Mouse (Mus musculus): ENCODE data around the gene Rhox7a.
"Not testable (repeated sequence)": the region's sequence is repeated elsewhere in the genome, so short reads cannot be mapped to it uniquely, and the experiment has no call there.

The Rhox7a gene

DNA sequence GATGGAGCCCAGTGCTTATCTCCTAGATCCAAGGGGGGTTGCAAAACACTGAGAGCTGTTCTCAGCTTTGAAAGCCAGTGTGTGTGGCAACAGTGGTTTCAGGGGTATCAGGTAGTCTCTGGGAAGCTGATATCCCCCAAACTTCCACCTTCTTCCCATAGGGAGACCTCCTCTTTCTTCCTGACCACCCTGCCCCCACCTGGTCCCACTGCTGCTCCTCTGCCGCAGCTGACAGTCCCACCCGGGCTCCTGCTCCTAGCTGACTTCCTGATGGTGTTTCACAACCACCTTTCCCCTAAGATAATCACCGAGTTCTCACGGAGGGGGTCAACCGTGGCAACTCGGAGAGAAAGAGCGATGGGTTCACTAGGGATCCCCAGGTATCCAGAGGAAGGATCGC, at the start of gene Rhox7a:
Gene Rhox7a (plus strand): TSS at position 301 of the 400 bp plus-strand sequence.
- not testable (repeated sequence) for DNase-seq

DNA sequence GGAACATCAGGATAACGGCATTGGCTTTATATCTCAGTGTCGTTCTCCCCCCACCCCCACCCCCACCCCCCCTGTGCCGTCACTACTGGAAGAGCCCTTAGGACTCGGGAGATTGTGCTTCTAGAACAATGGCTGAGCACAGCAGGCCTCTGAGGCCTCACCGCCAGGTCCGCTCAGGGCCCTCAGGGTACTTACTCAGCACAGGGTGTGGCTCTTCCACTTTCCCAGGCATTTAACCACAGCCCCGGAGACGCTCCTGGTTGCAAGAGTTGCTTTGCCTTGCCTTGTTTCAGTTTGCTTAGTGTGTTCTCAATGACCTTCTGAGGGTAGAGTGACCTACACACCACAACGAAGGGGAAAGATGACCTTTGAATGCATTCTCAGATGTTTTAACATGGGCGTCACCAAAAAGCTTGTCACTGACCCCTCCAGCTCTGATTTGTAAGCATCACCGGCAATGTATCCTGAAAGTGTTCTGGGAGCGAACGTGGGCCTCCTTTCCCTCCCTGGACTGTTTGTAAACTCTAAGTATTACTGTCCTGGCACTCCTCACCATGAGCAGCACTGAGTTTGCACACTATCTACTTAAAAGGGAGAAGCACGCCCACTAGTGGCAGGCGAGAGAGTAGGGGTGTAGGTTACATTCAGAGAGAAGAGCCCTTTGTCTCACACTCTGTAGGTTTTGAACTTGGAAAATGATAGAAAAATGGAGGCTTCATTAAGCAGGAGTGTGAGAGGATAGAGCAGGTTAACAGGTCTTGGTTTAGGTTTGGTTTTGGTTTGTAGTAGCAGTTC, 24.0 kb upstream of the Rhox7a start:
- DNase-seq: no peak

DNA sequence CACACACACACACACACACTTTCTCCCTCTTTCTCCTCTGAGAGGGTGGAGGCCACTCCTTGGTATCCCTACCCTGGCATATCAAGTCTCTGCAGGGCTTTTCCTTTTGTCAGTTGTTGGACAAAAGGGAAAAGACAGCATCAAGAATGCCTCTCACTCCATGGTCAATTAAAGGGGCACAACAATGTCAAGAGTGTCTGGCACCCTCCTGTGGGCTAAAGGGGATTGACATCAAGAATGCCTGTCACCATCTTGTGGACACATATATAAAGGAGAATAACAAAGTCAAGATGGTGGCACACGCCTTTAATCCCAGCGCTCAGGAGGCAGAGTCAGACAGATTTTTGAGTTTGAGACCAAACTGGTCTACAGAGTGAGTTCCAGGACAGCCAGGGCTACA, 22.1 kb upstream of the Rhox7a start:
- DNase-seq: no peak

DNA sequence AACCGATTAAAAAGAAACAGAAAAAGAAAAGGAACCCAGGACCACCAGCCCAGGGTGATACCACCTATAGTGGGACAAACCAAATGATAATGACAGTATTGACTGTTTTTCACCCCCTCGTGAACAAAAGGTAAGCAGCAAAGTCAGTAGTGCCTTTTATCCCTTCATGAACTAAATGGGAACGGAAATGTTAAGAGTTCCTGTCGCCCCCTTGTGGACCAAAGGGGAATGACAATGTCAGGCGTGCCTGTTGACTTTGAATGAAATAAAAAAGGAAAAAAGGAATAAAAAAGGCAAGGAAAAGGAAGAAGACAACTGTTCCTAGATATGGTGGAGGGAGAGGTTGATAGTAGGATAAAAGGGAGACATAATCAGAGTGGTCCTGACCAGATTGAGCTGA, 20.3 kb upstream of the Rhox7a start:
- no peak for DNase-seq

DNA sequence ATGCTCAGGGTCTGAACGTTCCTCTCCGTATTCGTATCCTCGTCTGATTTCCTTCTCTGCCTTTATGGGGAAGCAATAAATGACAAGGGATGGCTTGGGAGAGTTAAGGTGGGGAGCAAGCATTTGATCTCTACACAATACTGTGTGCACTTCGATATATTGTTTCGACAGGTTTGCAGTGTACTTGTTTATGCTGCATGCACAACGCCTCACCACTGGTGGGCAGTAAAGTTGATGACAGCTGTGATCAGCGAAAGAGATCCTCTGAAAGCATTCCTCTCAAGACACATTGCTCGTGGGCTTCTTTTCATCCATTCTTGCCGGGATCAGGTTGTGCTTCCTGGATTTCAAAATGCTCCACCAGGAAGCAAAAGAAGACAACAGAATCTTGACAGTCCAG, 15.8 kb upstream of the Rhox7a start:
- no peak for DNase-seq

DNA sequence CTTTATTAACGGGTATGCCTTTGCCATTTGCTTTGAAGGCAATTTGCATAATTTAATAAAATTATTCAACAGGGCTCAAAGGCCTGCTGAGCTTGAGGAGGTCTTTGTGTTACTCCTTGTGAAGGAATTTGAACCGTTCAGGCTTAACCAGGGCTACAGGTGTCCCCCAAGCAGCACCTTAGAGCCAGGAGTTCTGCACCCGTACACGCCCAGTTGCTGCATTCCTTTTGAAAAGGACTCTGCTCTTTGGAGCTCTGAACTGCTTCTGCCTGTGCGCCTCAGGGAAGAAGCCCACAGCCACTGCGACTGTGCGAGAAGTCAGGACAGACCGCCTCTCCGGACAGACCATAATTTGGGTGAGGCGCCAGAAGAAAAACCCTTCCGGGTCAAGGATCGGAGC, 4.9 kb upstream of the Rhox7a start, which contains the start of gene Rhox6:
Gene Rhox6 (plus strand): TSS at position 301 of the 400 bp plus-strand sequence.
- DNase-seq: not testable (repeated sequence)

DNA sequence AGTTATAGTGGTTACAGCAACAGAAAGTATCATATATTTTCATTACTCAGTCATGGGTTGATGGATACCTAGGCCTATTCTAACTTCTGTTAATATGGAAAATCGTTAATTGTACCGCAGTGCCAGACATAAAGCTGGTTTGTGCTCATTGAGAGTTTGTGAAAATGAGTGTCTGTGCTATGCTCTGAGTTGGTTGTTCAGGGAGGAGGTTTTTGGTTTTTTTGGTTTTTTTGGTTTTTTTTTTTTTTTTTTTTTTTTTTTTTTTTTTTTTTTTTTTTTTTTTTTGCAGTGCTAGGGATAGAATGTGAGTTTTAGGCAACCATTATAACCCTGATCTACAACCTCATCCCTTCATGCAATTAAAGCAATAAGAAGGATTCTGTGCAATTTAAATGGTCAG, 40.2 kb downstream of the Rhox7a start:
- DNase-seq: no peak

DNA sequence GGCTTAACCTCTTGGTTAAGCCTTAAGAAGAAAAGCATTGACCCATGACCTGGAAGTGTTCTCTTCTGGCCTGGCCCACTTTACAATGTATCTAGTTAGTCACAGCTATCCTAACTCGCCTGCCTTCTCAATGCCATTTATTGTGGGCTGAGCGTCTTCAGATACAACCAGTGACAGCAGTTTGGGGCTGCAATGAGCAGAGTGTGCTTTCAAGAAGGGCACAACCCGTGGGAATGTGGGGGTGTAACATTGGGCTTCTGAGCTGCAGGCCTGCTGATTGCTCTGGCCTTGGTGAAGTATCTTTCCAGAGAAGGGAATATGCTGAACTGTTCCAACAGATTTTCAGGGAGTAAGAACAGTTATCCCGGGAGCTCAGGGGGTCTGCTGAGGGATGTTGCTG, 47.4 kb downstream of the Rhox7a start, which contains the start of gene Rhox8:
Gene Rhox8 (minus strand): TSS at position 101 of the 400 bp plus-strand sequence.
- no peak for DNase-seq
